Mouse (Mus musculus) heart, embryonic 14.5 days (tissue): ENCODE measurements around the gene Eif2b4. TPM values are rescaled to one million over a fixed set of nuclear protein-coding genes. Genes with fewer than 3 reads are reported as not detected.

Experiments
- ATAC-seq: fragments of 200-750 bp; cut with Nextera tagmentation; 2 replicates; pipeline ENCODE4 v1.8.0; 2017; ENCODE audit warnings: low read depth, moderate TSS enrichment; ENCODE audit not compliant: insufficient number of reproducible peaks, insufficient read depth, low FRiP score
- H3K27ac ChIP-seq, 2 experiments: fragments of 200-500 bp in 1 of 2; fragments of 300-500 bp in 1 of 2; sonication (generic) in 1 of 2; replicated peaks in 1 of 2; 2 replicates each; pipeline ENCODE4 v1.5.1; 2012 to 2014; ENCODE audit warnings: low read depth in 2 of 2, low read length in 2 of 2, control low read depth in 1 of 2, mild to moderate bottlenecking in 1 of 2, mixed read lengths in 1 of 2; ENCODE audit not compliant: control insufficient read depth in 1 of 2, insufficient read depth in 1 of 2
- H3K27me3 ChIP-seq: fragments of 300-500 bp; sonication (generic); 2 replicates; pipeline ENCODE4 v1.6.1; 2014; ENCODE audit warnings: mild to moderate bottlenecking, low read length, control low read depth; ENCODE audit not compliant: control insufficient read depth, insufficient read depth
- H3K36me3 ChIP-seq: fragments of 300-500 bp; sonication (generic); 2 replicates; pipeline ENCODE4 v1.6.1; 2014; ENCODE audit warnings: mild to moderate bottlenecking, control low read depth, low read length, mixed read lengths; ENCODE audit not compliant: control insufficient read depth, insufficient read depth
- H3K4me1 ChIP-seq, 2 experiments: fragments of 200-500 bp in 1 of 2; fragments of 300-500 bp in 1 of 2; sonication (generic) in 1 of 2; 2 replicates each; pipeline ENCODE4 v1.6.1; 2012 to 2014; ENCODE audit warnings: low read length in 2 of 2, control low read depth in 1 of 2, mixed read lengths in 1 of 2; ENCODE audit not compliant: control insufficient read depth in 2 of 2, insufficient read depth in 2 of 2
- H3K4me2 ChIP-seq: fragments of 300-500 bp; sonication (generic); 2 replicates; pipeline ENCODE4 v1.6.1; 2014; ENCODE audit warnings: mild to moderate bottlenecking, low read length
- H3K4me3 ChIP-seq, 2 experiments: fragments of 200-500 bp in 1 of 2; fragments of 300-500 bp in 1 of 2; sonication (generic) in 1 of 2; 2 replicates each; pipeline ENCODE4 v1.5.1; 2012 to 2014; ENCODE audit warnings: low read length in 2 of 2, mild to moderate bottlenecking in 2 of 2, control low read depth in 1 of 2, low read depth in 1 of 2, moderate library complexity in 1 of 2; ENCODE audit not compliant: control insufficient read depth in 1 of 2, insufficient read depth in 1 of 2
- H3K9ac ChIP-seq: fragments of 300-500 bp; sonication (generic); 2 replicates; pipeline ENCODE4 v1.6.1; 2014; ENCODE audit warnings: mild to moderate bottlenecking, low read length
- H3K9me3 ChIP-seq: fragments of 300-500 bp; sonication (generic); 2 replicates; pipeline ENCODE4 v1.6.1; 2016; ENCODE audit warnings: low read length, control low read depth; ENCODE audit not compliant: control insufficient read depth
- WGBS: fragments of 180-500 bp; shearing (Covaris S2); extraction: QIAGEN DNeasy Blood & Tissue Kit; methylation state at CpG from one replicate; pipeline ENCODE4 v1.1.7; 2014; 5-methylcytosine and 5-hydroxymethylcytosine counted together
- polyA plus RNA-seq: library from polyadenylated mRNA; unstranded; fragments of >200 nt; fragmentation: Nextera tagmentation; extraction: Ambion mirVana; gene quantifications from 2 replicates; pipeline ENCODE4 v1.2.1, GENCODE M21; 2014

Gene Eif2b4
- polyA plus RNA-seq, 1 experiment from 2014 or later: 50.7 TPM

DNA sequence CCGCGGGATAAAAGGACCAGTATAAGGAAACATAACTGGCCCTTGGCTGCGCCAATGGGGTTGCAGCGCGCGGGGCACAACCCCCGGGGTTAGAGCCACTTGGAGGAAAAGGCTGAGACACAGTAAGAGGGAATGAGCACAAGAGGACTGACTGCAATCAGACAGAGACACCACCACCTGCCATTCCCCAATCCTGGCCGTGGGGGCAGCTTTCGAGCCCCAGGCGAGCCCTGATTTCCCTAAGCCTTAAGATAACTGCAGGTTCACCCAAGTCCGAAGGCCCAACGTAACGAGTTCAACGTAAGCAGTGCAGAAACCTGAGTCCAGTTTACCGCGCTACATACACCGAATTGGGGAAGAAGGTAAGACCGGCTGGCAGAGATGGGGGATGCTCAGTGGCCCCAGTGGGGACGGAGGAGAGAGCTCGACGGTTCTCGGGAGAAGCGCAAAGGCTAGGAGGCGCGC is 13.9 kb downstream of the Eif2b4 start:
- peak overlapping the region; percentile 97 for H3K4me2 ChIP-seq
- under 1% methylated on average over 25 of the region's 25 CpGs for WGBS
- H3K4me1 ChIP-seq: peaks cover 0 to 8% of the 10 kb centered on the region in 2 experiments; a peak in 2 of 4 replicates
- H3K27me3 ChIP-seq: no peaks in the 10 kb centered on the region
- H3K4me3 ChIP-seq: peak overlapping the region; percentile 74 to 82
- H3K9ac ChIP-seq: peak overlapping the region; percentile 79
- H3K27ac ChIP-seq: peak overlapping the region; percentile 93 to 98
- H3K9me3 ChIP-seq: no peaks in the 10 kb centered on the region
- peak; percentile 34; the same call in 1 of the 2 replicates for ATAC-seq
- H3K36me3 ChIP-seq: peaks cover 2% of the 10 kb centered on the region

DNA sequence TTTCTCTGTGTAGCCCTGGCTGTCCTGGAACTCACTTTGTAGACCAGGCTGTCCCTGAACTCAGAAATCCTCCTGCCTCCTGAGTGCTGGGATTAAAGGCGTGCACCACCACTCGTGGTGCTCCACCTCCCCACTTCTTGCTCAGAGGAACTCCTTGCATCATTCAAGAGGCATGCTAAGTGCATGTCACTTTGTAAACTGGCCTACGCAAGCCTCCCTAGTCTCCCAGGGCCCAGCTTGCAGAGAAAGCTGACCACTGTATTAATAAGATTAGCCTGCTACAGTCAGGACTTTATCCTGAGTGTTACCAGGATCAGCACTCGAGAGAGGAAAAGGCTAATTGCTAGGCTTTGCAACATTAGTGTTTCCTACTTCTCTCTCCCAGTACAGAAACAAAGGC is 24.6 kb downstream of the Eif2b4 start:
- no peaks in the 10 kb centered on the region for H3K9me3 ChIP-seq
- WGBS: 62% methylated on average over 4 of the region's 4 CpGs
- H3K4me1 ChIP-seq: no peaks in the 10 kb centered on the region
- H3K27me3 ChIP-seq: no peaks in the 10 kb centered on the region
- ATAC-seq: no peak
- no peak overlapping the region for H3K9ac ChIP-seq
- H3K36me3 ChIP-seq: peaks cover 99% of the 10 kb centered on the region
- H3K4me3 ChIP-seq: no peak overlapping the region
- H3K4me2 ChIP-seq: no peak overlapping the region
- H3K27ac ChIP-seq: no peak overlapping the region

DNA sequence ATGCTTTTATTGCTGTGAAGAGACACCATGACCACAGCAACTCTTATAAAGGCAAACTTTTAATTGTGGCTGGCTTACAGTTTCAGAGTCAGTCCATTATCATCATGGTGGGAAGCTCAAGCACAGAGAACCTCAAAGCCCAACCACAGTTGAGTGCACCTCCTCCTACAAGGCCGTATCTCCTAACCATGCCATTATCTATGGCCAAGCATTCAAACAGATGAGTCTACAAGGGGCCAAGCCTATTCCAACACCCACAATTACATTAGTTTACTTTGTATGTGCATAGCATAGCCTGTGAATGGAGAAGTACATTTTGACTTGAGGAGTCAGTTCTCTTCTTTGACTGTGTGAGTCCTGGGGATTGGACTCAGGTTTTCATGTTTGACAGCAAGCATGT is 28.4 kb downstream of the Eif2b4 start:
- H3K4me1 ChIP-seq: no peaks in the 10 kb centered on the region
- H3K4me3 ChIP-seq: no peak overlapping the region
- no peaks in the 10 kb centered on the region for H3K27me3 ChIP-seq
- H3K9me3 ChIP-seq: no peaks in the 10 kb centered on the region
- H3K27ac ChIP-seq: no peak overlapping the region
- peaks cover 98% of the 10 kb centered on the region for H3K36me3 ChIP-seq
- H3K4me2 ChIP-seq: no peak overlapping the region
- 83% methylated on average over 1 of the region's 1 CpGs for WGBS
- ATAC-seq: no peak
- no peak overlapping the region for H3K9ac ChIP-seq

DNA sequence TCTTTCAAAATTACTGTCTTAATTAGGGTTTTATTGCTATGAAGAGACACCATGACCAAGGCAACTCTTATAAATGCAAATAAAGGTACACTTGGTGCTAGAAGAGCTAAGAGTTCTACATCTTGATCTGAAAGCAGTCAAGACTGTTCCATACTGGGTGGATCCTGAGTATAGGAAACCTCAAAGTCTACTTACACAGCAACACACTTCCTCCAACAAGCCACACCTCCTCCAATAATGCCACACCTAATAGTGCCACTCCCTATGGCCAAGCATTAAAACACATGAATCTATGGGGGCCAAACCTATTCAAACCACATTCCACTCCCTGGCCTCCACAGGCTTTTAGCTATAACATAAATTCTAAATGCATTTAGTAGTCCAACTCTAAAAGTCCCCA is 30.8 kb downstream of the Eif2b4 start:
- H3K9me3 ChIP-seq: no peaks in the 10 kb centered on the region
- ATAC-seq: no peak
- no peak overlapping the region for H3K9ac ChIP-seq
- no peak overlapping the region for H3K4me3 ChIP-seq
- no peak overlapping the region for H3K27ac ChIP-seq
- H3K36me3 ChIP-seq: peaks cover 98% of the 10 kb centered on the region
- no peaks in the 10 kb centered on the region for H3K4me1 ChIP-seq
- H3K4me2 ChIP-seq: no peak overlapping the region
- no peaks in the 10 kb centered on the region for H3K27me3 ChIP-seq

DNA sequence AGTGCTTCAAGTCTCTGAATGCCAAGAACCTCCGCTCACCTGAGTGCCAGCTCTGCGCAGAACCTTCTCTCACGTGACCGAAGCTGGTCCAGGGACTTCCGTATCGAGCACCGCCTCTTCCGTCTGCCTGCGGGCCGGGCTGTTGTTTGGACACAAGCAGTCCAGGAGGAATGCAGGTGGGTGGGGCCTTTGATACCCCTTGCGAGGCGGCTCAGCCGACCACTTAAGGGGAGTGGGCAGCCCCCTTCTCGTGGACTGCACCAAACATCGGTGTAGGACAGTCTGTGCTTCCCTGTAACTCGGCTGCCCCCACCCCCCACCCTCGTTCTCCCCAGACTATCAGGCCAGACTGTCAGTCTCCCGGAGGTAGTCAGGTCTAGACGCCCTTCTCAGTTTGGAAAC is 39.1 kb downstream of the Eif2b4 start, which contains the start of gene Mpv17:
Mpv17 (minus strand) TSS at position 100 of the 402 bp plus-strand sequence.
- Histone ChIP-seq H3K4me1 (peaks cover 5 to 12% of the 10 kb centered on the region in 2 experiments; a peak in 3 of 4 replicates), H3K4me3 (peak within 1 kb of the TSS; percentile 59 to 62), H3K9ac (peak within 1 kb of the TSS; percentile 81), H3K27ac (peak within 1 kb of the TSS; percentile 6 to 69; a peak in 3 of 4 replicates), H3K27me3 (no peaks in the 10 kb centered on the region), H3K4me2 (peak within 1 kb of the TSS; percentile 94), H3K36me3 (peaks cover 47% of the 10 kb centered on the region), H3K9me3 (no peaks in the 10 kb centered on the region)
- WGBS: under 1% methylated on average over 19 of the region's 19 CpGs
- ATAC-seq: peak; percentile 87

DNA sequence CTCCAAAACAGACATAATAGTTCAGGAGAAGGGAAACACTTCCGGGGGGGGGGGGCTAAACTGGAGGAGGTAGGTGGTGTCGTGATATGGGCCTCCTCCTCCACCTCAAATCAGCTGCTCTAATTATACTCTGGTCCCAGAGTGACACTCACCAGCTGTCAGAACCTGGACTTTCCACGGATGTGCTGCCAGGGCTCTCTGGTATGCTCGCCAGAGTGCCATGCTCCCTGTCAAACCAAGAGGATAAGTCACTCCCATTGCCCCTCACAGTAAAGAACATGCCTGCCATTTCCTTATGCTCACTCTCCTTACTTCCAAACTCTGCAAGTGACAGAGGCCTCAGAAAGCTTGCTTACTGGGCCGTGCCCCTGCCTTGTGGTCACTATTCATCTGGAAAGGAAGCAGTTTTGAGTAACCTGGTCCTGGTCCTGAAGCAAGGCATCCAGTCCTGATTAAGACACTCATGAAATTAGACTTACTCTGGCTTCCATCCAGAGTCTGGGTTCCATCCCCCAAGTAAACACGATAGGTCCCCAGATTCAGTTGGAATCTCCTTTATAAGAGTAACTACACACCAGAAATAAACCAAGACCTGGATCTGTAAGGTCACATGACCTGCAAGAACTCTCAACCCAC is 39.6 kb downstream of the Eif2b4 start:
- WGBS: 22% methylated on average over 6 of the region's 6 CpGs

DNA sequence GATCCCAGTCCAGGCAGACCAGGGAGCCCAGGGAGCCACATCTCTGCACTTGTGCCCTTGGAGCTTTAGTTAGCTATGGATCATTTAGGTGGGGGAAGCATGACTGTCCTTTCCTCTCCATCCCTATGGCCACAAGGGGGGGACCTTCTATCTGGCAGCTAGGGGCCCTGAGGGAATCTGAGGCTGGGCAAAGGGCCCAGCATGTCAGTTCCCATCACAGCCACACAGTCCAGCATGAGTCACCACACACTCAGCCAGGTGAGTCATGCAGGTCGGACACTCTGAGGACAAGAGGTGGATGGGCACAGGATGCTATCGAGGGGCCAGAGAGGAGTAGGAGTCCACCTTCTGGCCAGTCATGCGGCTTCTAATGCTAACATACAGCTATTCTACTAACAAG is 41.5 kb downstream of the Eif2b4 start:
- Histone ChIP-seq H3K4me1 (peaks cover 5 to 12% of the 10 kb centered on the region in 2 experiments; a peak in 3 of 4 replicates), H3K9ac (peak overlapping the region; percentile 16; the same call in 1 of the 2 replicates), H3K27me3 (no peaks in the 10 kb centered on the region), H3K9me3 (no peaks in the 10 kb centered on the region), H3K36me3 (peaks cover 37% of the 10 kb centered on the region), H3K4me2 (no peak overlapping the region), H3K4me3 (no peak overlapping the region), H3K27ac (no peak overlapping the region)
- ATAC-seq: no peak
- WGBS: 55% methylated on average over 3 of the region's 3 CpGs

More for the DNA sequence above, 39.6 kb downstream of the Eif2b4 start:
- ATAC-seq: no peak
- Histone ChIP-seq H3K27ac (peak overlapping the region; percentile 6 to 69; a peak in 3 of 4 replicates), H3K27me3 (no peaks in the 10 kb centered on the region), H3K9me3 (no peaks in the 10 kb centered on the region), H3K9ac (peak overlapping the region; percentile 81), H3K4me3 (peak overlapping the region; percentile 59 to 62), H3K4me1 (peaks cover 5 to 12% of the 10 kb centered on the region in 2 experiments; a peak in 3 of 4 replicates), H3K4me2 (peak overlapping the region; percentile 94), H3K36me3 (peaks cover 45% of the 10 kb centered on the region)
